Mouse (Mus musculus): ENCODE measurements around the gene Fbxl21.

GRCm38 (mm10) chr13:56488012-56488411, 34.3 kb upstream of the Fbxl21 start:
- TF ChIP-seq CTCF (IDR thresholded peaks at IDR 0.05; ENCODE audit: low read depth) (no peak), EP300 (IDR thresholded peaks at IDR 0.05; ENCODE audit: low read depth) (no peak)

Data from heart, postnatal 0 days (tissue).